Mouse (Mus musculus) megakaryocyte progenitor cell, adult 5-6 weeks (primary cell): ENCODE measurements around the gene Kcnma1. TPM values are rescaled to one million over a fixed set of nuclear protein-coding genes. Genes with fewer than 3 reads are reported as not detected.

Experiments used
- ATAC-seq: replicated peaks from 2 replicates; pipeline ENCODE4 v1.8.0; 2016; ENCODE audit warnings: mild to moderate bottlenecking, moderate TSS enrichment, inconsistent platforms; ENCODE audit not compliant: poor library complexity
- total RNA-seq, 2 experiments: library from RNA; stranded (forward) in 1 of 2; stranded (reverse) in 1 of 2; fragments of 157-497, 149-512 nt in 1 of 2; fragments of 200-1000 nt in 1 of 2; gene quantifications; 2 replicates each; pipeline versions ENCODE4 v1.2.3 to v1.2.4; 2015 to 2017

Gene Kcnma1
- total RNA-seq, 2 experiments from 2014 or later: not detected

GRCm38 (mm10) chr14:23618081-23618480, 396.2 kb downstream of the Kcnma1 start:
- ATAC-seq: no peak

- ATAC-seq: no peak
Measured at GRCm38 (mm10) chr14:23610054-23610453, 404.2 kb downstream of the Kcnma1 start.

- no peak for ATAC-seq
Measured at GRCm38 (mm10) chr14:23605740-23606139, 408.6 kb downstream of the Kcnma1 start.

GRCm38 (mm10) chr14:23602937-23603336, 411.4 kb downstream of the Kcnma1 start:
- no peak for ATAC-seq

- ATAC-seq: no peak
Measured at GRCm38 (mm10) chr14:23602054-23602453, 412.2 kb downstream of the Kcnma1 start.

- no peak for ATAC-seq
Measured at GRCm38 (mm10) chr14:23594629-23595028, 419.7 kb downstream of the Kcnma1 start.

- ATAC-seq: no peak
Measured at GRCm38 (mm10) chr14:23592826-23593447, 421.4 kb downstream of the Kcnma1 start.

- ATAC-seq: no peak
Measured at GRCm38 (mm10) chr14:23589744-23590481, 424.4 kb downstream of the Kcnma1 start.

- no peak for ATAC-seq
Measured at GRCm38 (mm10) chr14:23587451-23587850, 426.8 kb downstream of the Kcnma1 start.

- ATAC-seq: peak; percentile 64; the same call in 1 of the 2 replicates
Measured at GRCm38 (mm10) chr14:23583235-23583634, 431.1 kb downstream of the Kcnma1 start.

GRCm38 (mm10) chr14:23581282-23581681, 433.0 kb downstream of the Kcnma1 start:
- no peak for ATAC-seq

- ATAC-seq: no peak
Measured at GRCm38 (mm10) chr14:23575951-23576350, 438.3 kb downstream of the Kcnma1 start.

GRCm38 (mm10) chr14:23574136-23574535, 440.2 kb downstream of the Kcnma1 start:
- ATAC-seq: no peak

GRCm38 (mm10) chr14:23573385-23573784, 440.9 kb downstream of the Kcnma1 start:
- no peak for ATAC-seq

- no peak for ATAC-seq
Measured at GRCm38 (mm10) chr14:23572778-23573177, 441.5 kb downstream of the Kcnma1 start.

- ATAC-seq: no peak
Measured at GRCm38 (mm10) chr14:23570251-23570650, 444.0 kb downstream of the Kcnma1 start.

GRCm38 (mm10) chr14:23565931-23566330, 448.4 kb downstream of the Kcnma1 start:
- no peak for ATAC-seq

GRCm38 (mm10) chr14:23564474-23564873, 449.8 kb downstream of the Kcnma1 start:
- no peak for ATAC-seq

- ATAC-seq: no peak
Measured at GRCm38 (mm10) chr14:23563180-23563579, 451.1 kb downstream of the Kcnma1 start.

- no peak for ATAC-seq
Measured at GRCm38 (mm10) chr14:23555647-23556046, 458.6 kb downstream of the Kcnma1 start.

- ATAC-seq: no peak
Measured at GRCm38 (mm10) chr14:23552252-23552974, 461.9 kb downstream of the Kcnma1 start.

GRCm38 (mm10) chr14:23550467-23550866, 463.8 kb downstream of the Kcnma1 start:
- ATAC-seq: no peak
